Mouse (Mus musculus): ENCODE data around the gene Nf2. TPM values are rescaled to one million over a fixed set of nuclear protein-coding genes. Genes with fewer than 3 reads are reported as not detected.

The Nf2 gene
- polyA plus RNA-seq, 1 experiment from 2014 or later, result 44.9 TPM

DNA sequence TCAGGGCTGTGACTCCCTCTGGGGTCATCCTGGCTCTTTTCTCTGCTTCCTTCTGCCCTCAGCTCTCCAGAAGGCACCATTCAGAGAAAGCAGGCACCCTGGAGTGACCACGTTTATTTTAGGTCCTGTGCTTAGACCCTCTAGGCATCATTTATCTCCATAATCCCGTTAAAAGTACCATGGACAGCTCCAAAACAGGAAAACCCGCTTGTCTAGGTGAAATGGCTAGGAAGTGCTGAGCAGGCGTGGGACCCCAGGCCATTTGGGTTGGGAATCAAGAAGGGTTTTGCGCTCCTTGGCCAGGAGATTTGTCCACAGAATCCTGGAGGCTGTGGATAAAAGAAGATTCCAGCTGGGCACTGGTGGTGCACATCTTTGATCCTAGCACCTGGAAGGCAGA is 85.7 kb downstream of the Nf2 start:
- ATAC-seq (no peak), DNase-seq (ENCODE audit: low spot score) (no peak)
- Histone ChIP-seq H3K9ac (ENCODE audit: low read length) (no peak overlapping the region), H3K27me3 (replicated peaks; ENCODE audit: control insufficient read depth, insufficient read depth, low read length) (no peaks in the 10 kb centered on the region), H3K4me2 (ENCODE audit: low read length) (no peak overlapping the region), H3K36me3 (ENCODE audit: control insufficient read depth, insufficient read depth, low read length) (peaks cover 13% of the 10 kb centered on the region; the same call in 1 of the 2 replicates), H3K4me1 (ENCODE audit: control insufficient read depth, insufficient read depth, low read length) (peaks cover 5% of the 10 kb centered on the region; the same call in 1 of the 2 replicates), H3K27ac (ENCODE audit: low read depth, low read length) (no peak overlapping the region), H3K4me3 (ENCODE audit: low read depth, low read length) (no peak overlapping the region), H3K9me3 (replicated peaks; ENCODE audit: control insufficient read depth, low read length) (no peaks in the 10 kb centered on the region)
- 26% methylated on average over 5 of the region's 5 CpGs for WGBS

DNA sequence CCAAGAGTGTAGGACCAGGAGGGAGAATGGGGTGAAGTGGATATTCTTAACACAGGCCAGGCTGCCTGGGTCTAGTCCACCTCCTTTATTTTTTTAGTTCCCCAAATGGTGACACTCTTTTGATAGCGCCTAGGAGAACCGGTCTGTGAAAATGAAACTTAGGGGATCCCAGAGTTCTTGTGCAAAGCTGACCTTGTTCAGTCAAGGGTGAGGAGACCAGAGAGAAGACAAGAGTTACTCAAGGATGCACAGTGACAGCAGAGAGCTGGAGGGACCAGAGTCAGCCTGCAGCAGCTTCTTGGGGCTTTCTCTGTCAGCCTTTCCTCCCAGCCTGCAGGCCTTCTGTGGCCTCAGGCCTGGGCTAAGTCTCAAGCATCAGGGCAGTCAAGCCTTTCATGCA is 86.8 kb downstream of the Nf2 start:
- WGBS, result 20% methylated on average over 2 of the region's 2 CpGs
- Histone ChIP-seq H3K27me3 (replicated peaks; ENCODE audit: control insufficient read depth, insufficient read depth, low read length) (no peaks in the 10 kb centered on the region), H3K4me3 (ENCODE audit: low read depth, low read length) (no peak overlapping the region), H3K27ac (ENCODE audit: low read depth, low read length) (0 out of 2 replicates have a peak overlapping the region, but pooled peaks have one; percentile 9), H3K9ac (ENCODE audit: low read length) (no peak overlapping the region), H3K9me3 (replicated peaks; ENCODE audit: control insufficient read depth, low read length) (no peaks in the 10 kb centered on the region), H3K36me3 (ENCODE audit: control insufficient read depth, insufficient read depth, low read length) (peaks cover 9% of the 10 kb centered on the region; the same call in 1 of the 2 replicates), H3K4me1 (ENCODE audit: control insufficient read depth, insufficient read depth, low read length) (peaks cover 5% of the 10 kb centered on the region; the same call in 1 of the 2 replicates), H3K4me2 (ENCODE audit: low read length) (no peak overlapping the region)
- no peak for DNase-seq (ENCODE audit: low spot score)
- ATAC-seq, result no peak

DNA sequence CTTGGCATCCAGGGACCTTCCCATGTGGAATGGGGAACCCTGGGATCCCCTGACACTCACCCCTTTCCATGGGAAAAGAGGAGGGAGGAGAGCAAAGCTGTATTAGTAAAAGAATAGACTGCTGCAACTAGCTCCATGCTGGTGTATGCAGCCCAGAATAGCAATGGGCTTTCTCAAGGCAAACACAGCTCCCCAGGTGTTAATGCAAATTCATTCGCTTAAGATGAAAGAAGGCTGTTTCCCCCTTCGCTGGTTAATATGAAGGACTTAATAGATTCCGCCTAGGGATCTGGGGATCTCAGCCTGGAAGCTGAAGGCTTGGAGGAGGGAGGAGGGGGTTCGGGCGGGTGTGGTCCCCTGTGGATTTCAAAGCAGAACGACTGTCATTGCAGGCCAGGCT is 87.3 kb downstream of the Nf2 start:
- Histone ChIP-seq H3K27ac (ENCODE audit: low read depth, low read length) (peak overlapping the region; percentile 48), H3K4me2 (ENCODE audit: low read length) (no peak overlapping the region), H3K9ac (ENCODE audit: low read length) (no peak overlapping the region), H3K4me1 (ENCODE audit: control insufficient read depth, insufficient read depth, low read length) (peaks cover 5% of the 10 kb centered on the region; the same call in 1 of the 2 replicates), H3K4me3 (ENCODE audit: low read depth, low read length) (no peak overlapping the region), H3K9me3 (replicated peaks; ENCODE audit: control insufficient read depth, low read length) (no peaks in the 10 kb centered on the region), H3K36me3 (ENCODE audit: control insufficient read depth, insufficient read depth, low read length) (peaks cover 3% of the 10 kb centered on the region; the same call in 1 of the 2 replicates), H3K27me3 (replicated peaks; ENCODE audit: control insufficient read depth, insufficient read depth, low read length) (no peaks in the 10 kb centered on the region)
- DNase-seq (ENCODE audit: low spot score) (peak; percentile 62), ATAC-seq (peak; percentile 24; the same call in 1 of the 2 replicates)
- 12% methylated on average over 6 of the region's 6 CpGs for WGBS

DNA sequence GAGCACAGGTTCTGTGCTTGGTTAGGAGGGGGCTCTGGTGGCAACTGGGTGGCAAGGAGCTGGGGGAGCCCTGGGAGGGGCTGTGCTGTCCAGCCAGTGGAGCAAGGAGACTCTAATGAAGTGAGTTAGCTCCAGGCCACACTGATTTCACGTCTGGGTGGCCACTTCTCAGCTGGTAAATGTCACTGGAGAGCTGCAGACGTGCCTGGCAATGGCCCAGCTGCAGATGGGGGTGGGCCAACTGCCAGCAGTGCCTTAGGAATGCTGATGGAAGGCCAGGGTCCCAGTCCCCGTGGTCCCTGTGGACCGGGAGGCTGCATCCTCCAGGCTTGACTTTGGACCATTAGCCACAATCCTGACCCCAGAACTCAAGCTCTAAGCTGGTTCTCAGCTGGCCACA is 88.9 kb downstream of the Nf2 start:
- H3K4me1 ChIP-seq (ENCODE audit: control insufficient read depth, insufficient read depth, low read length), result peaks cover 5% of the 10 kb centered on the region; the same call in 1 of the 2 replicates
- H3K9ac ChIP-seq (ENCODE audit: low read length), result no peak overlapping the region
- H3K27me3 ChIP-seq (replicated peaks; ENCODE audit: control insufficient read depth, insufficient read depth, low read length), result no peaks in the 10 kb centered on the region
- 24% methylated on average over 4 of the region's 4 CpGs for WGBS
- DNase-seq (ENCODE audit: low spot score) (no peak), ATAC-seq (no peak)
- no peak overlapping the region for H3K4me3 ChIP-seq (ENCODE audit: low read depth, low read length)
- no peaks in the 10 kb centered on the region for H3K9me3 ChIP-seq (replicated peaks; ENCODE audit: control insufficient read depth, low read length)
- H3K4me2 ChIP-seq (ENCODE audit: low read length), result no peak overlapping the region
- H3K27ac ChIP-seq (ENCODE audit: low read depth, low read length), result no peak overlapping the region
- H3K36me3 ChIP-seq (ENCODE audit: control insufficient read depth, insufficient read depth, low read length), result no peaks in the 10 kb centered on the region

DNA sequence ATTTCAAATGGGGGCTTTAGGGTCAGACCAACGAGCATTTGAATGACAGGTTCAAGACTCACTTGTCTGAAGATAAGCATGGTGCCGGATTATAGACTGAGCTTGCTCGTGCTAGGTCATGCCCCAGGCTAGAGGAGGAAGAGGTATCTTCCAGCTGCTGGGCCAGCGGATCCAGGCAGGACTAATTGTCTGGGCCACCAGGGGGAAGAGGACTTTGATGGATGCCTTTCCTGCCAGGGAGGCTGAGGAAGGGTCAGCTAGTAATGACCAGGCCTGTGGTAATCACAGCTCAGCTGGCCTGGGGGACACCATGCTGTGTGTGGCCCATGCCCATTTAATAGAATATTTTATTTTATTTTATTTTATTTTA is 91.6 kb downstream of the Nf2 start:
- no peak overlapping the region for H3K9ac ChIP-seq (ENCODE audit: low read length)
- peaks cover 7% of the 10 kb centered on the region; the same call in 1 of the 2 replicates for H3K4me1 ChIP-seq (ENCODE audit: control insufficient read depth, insufficient read depth, low read length)
- DNase-seq (ENCODE audit: low spot score) (no peak), ATAC-seq (no peak)
- H3K27ac ChIP-seq (ENCODE audit: low read depth, low read length), result no peak overlapping the region
- 64% methylated on average over 4 of the region's 4 CpGs for WGBS
- no peaks in the 10 kb centered on the region for H3K9me3 ChIP-seq (replicated peaks; ENCODE audit: control insufficient read depth, low read length)
- no peaks in the 10 kb centered on the region for H3K36me3 ChIP-seq (ENCODE audit: control insufficient read depth, insufficient read depth, low read length)
- no peak overlapping the region for H3K4me2 ChIP-seq (ENCODE audit: low read length)
- 0 out of 2 replicates have a peak, but pooled peaks cover 2% of the 10 kb centered on the region for H3K27me3 ChIP-seq (replicated peaks; ENCODE audit: control insufficient read depth, insufficient read depth, low read length)
- H3K4me3 ChIP-seq (ENCODE audit: low read depth, low read length), result no peak overlapping the region

DNA sequence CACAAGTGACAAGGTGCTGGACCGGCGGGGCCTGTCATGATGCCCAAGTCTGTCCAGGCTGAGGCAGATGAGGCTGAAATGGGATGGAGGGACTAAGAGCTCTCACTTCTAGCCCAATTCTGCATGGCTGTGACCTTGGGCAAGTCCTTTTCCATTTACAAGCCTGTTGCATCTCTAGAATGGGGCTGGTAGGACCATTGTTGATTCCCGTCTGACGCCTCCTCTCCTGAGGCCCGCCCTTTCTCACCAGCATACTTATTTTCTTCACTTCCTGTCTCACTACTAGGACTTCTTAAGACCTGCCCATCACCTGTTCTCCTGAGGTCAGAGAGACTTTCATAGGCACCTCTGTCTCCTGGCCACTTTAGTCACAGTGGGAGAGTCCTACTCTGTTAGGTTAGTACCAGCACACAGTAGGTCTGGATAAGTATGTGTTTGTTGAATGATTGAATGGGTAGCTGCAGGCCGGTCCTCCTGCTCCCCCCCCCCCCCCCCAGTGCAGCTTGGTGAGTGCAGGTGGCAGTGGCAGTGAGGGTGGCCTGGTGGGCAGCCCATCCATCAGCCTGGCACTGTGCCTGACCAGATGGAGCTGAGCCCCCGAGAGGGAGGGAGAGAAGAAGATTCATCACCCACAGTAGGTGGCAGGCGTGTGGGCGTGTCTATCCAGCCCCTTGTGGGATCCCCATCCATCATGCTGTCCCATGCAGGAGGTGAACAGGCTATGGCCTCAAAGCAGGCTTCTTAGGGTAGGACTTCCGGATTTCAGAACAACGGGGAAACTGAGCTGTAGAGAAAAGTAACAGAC is 92.2 kb downstream of the Nf2 start:
- Histone ChIP-seq H3K4me3 (ENCODE audit: low read depth, low read length) (no peak overlapping the region), H3K9me3 (replicated peaks; ENCODE audit: control insufficient read depth, low read length) (no peaks in the 10 kb centered on the region), H3K9ac (ENCODE audit: low read length) (no peak overlapping the region), H3K27ac (ENCODE audit: low read depth, low read length) (no peak overlapping the region), H3K4me2 (ENCODE audit: low read length) (no peak overlapping the region), H3K4me1 (ENCODE audit: control insufficient read depth, insufficient read depth, low read length) (peaks cover 5% of the 10 kb centered on the region; the same call in 1 of the 2 replicates), H3K27me3 (replicated peaks; ENCODE audit: control insufficient read depth, insufficient read depth, low read length) (0 out of 2 replicates have a peak, but pooled peaks cover 2% of the 10 kb centered on the region), H3K36me3 (ENCODE audit: control insufficient read depth, insufficient read depth, low read length) (no peaks in the 10 kb centered on the region)
- ATAC-seq, result peak; percentile 44; the same call in 1 of the 2 replicates
- WGBS, result 73% methylated on average over 11 of the region's 11 CpGs
- no peak for DNase-seq (ENCODE audit: low spot score)

DNA sequence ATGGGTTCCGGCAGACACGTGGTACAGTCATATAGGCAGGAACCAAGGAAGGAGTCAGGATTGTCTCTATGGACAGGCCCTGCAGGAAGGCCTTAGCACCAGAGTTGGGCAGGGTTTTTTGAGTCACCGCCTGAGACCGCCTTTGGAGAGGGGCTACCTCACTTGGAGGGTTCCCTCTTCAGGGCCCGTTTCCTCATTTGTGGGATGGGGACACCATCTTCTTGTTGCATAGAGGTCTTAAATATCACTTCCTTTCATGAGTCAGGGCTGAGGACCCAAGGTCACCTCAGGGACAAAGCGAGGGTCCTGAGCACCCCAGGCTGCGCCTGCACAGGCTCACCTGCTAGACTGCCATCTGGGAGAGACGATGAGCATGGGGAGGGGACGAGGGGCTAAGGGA is 92.9 kb downstream of the Nf2 start:
- Histone ChIP-seq H3K27ac (ENCODE audit: low read depth, low read length) (no peak overlapping the region), H3K27me3 (replicated peaks; ENCODE audit: control insufficient read depth, insufficient read depth, low read length) (0 out of 2 replicates have a peak, but pooled peaks cover 2% of the 10 kb centered on the region), H3K9ac (ENCODE audit: low read length) (no peak overlapping the region), H3K4me2 (ENCODE audit: low read length) (no peak overlapping the region), H3K9me3 (replicated peaks; ENCODE audit: control insufficient read depth, low read length) (no peaks in the 10 kb centered on the region), H3K36me3 (ENCODE audit: control insufficient read depth, insufficient read depth, low read length) (no peaks in the 10 kb centered on the region), H3K4me1 (ENCODE audit: control insufficient read depth, insufficient read depth, low read length) (peaks cover 5% of the 10 kb centered on the region; the same call in 1 of the 2 replicates), H3K4me3 (ENCODE audit: low read depth, low read length) (no peak overlapping the region)
- 86% methylated on average over 9 of the region's 9 CpGs for WGBS
- ATAC-seq (no peak), DNase-seq (ENCODE audit: low spot score) (no peak)

DNA sequence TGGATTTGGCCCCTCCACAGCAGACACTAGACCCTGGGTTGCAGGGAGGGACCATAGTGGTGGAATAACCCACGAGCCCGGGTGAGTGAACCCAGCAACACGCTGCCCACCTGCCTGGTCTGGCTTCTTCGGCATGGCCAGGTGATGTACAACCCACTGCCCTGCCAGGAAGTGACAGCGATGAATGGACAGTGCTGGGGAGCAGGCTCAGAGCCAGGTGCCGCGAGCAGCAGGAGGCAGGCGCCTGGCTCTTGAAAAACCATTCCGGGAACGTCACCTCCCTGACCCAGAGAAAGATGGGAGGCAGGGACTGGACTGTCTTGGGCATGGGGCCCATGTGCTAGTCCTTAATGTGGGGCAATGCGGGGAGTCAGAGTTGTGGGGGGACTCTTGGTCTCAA is 94.5 kb downstream of the Nf2 start:
- Histone ChIP-seq H3K9me3 (replicated peaks; ENCODE audit: control insufficient read depth, low read length) (no peaks in the 10 kb centered on the region), H3K27me3 (replicated peaks; ENCODE audit: control insufficient read depth, insufficient read depth, low read length) (peaks cover 2% of the 10 kb centered on the region; the same call in 1 of the 2 replicates), H3K4me2 (ENCODE audit: low read length) (no peak overlapping the region), H3K27ac (ENCODE audit: low read depth, low read length) (no peak overlapping the region), H3K4me3 (ENCODE audit: low read depth, low read length) (no peak overlapping the region), H3K36me3 (ENCODE audit: control insufficient read depth, insufficient read depth, low read length) (no peaks in the 10 kb centered on the region), H3K9ac (ENCODE audit: low read length) (no peak overlapping the region), H3K4me1 (ENCODE audit: control insufficient read depth, insufficient read depth, low read length) (peaks cover 6% of the 10 kb centered on the region; the same call in 1 of the 2 replicates)
- no peak for DNase-seq (ENCODE audit: low spot score)
- WGBS, result 83% methylated on average over 11 of the region's 11 CpGs
- no peak for ATAC-seq

DNA sequence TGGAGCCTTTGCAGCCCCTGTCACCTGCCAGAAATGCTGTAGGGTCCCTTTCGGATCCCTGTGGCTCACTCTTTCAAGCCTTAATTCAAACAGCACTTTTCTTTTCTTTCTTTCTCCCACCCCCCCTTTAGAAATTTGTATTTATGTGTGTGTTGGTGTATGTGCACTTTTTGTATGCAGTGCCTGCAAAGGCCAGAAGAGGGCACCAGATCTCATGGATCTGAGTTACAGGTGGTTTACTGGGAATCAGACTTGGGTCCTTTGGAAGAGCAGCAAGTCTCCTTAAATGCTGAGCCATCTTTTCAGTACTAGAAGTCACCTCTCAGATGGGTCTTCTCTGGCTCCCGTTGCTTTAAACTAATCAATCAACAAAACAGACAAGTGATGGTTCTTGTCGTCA is 95.3 kb downstream of the Nf2 start:
- no peak overlapping the region for H3K9ac ChIP-seq (ENCODE audit: low read length)
- H3K4me2 ChIP-seq (ENCODE audit: low read length), result no peak overlapping the region
- no peak overlapping the region for H3K27ac ChIP-seq (ENCODE audit: low read depth, low read length)
- 92% methylated on average over 3 of the region's 3 CpGs for WGBS
- ATAC-seq (no peak), DNase-seq (ENCODE audit: low spot score) (no peak)
- no peaks in the 10 kb centered on the region for H3K9me3 ChIP-seq (replicated peaks; ENCODE audit: control insufficient read depth, low read length)
- H3K4me1 ChIP-seq (ENCODE audit: control insufficient read depth, insufficient read depth, low read length), result peaks cover 6% of the 10 kb centered on the region; the same call in 1 of the 2 replicates
- H3K27me3 ChIP-seq (replicated peaks; ENCODE audit: control insufficient read depth, insufficient read depth, low read length), result peaks cover 5% of the 10 kb centered on the region; the same call in 1 of the 2 replicates
- no peak overlapping the region for H3K4me3 ChIP-seq (ENCODE audit: low read depth, low read length)
- H3K36me3 ChIP-seq (ENCODE audit: control insufficient read depth, insufficient read depth, low read length), result no peaks in the 10 kb centered on the region

Data from forebrain, embryonic 14.5 days (tissue).